Comparison of ENCODE assay signal across 28 mouse cellular contexts in genomic region chrX:7256022-7256421, GRCm38 (mm10).
DNase-seq lines count a peak whose midpoint lies in the region; ATAC-seq and TF ChIP-seq lines count a peak whose summit lies in the region.
"Had no signal": no experiment of that assay in that cellular context is flagged by ENCODE, and none has a peak within 500 bp of the region (broad histone marks: within the 10 kb centered on the region; RNA-seq: fewer than 3 reads in every experiment).

No protein-coding gene starts in this region.

- H3K79me2 ChIP-seq in myocyte (ENCODE audit: control insufficient read depth, insufficient read depth), result peaks cover 68% of the 10 kb centered on the region

- no peak for TF ChIP-seq EP300 in lung, postnatal 0 days (IDR thresholded peaks at IDR 0.05)

- TF ChIP-seq CTCF in lung, postnatal 0 days (IDR thresholded peaks at IDR 0.05), result no peak

- H3ac ChIP-seq in myocyte (ENCODE audit: control insufficient read depth, insufficient read length), result no peak overlapping the region

- no peak overlapping the region for H3K9ac ChIP-seq in heart, embryonic 12.5 days
- no peak overlapping the region for H3K9ac ChIP-seq in lung, postnatal 0 days (replicated peaks; ENCODE audit: low read depth)
- H3K9ac ChIP-seq: embryonic facial prominence, embryonic 12.5 days; hindbrain, embryonic 13.5 days; kidney, embryonic 15.5 days; limb, embryonic 12.5 days; liver, embryonic 15.5 days; midbrain, embryonic 12.5 days; neural tube, embryonic 13.5 days had no signal

- ATAC-seq in heart, embryonic 12.5 days (ENCODE audit: insufficient number of reproducible peaks, low FRiP score), result no peak
- peak; percentile 50; the same call in 1 of the 2 replicates for ATAC-seq in lung, postnatal 0 days

- TF ChIP-seq POLR2A in myocyte (IDR thresholded peaks at IDR 0.05; ENCODE audit: insufficient read length, low read depth), result no peak

- no peak overlapping the region for H3K4me2 ChIP-seq in heart, embryonic 12.5 days
- H3K4me2 ChIP-seq in lung, postnatal 0 days (replicated peaks; ENCODE audit: low read depth, low read length), result no peak overlapping the region
- H3K4me2 ChIP-seq in myocyte (ENCODE audit: low read depth), result peak overlapping the region; percentile 71
- H3K4me2 ChIP-seq: embryonic facial prominence, embryonic 12.5 days; hindbrain, embryonic 13.5 days; kidney, embryonic 15.5 days; limb, embryonic 12.5 days; liver, embryonic 15.5 days; midbrain, embryonic 12.5 days; neural tube, embryonic 13.5 days had no signal

- no peak overlapping the region for H3K4me3 ChIP-seq in heart, embryonic 12.5 days
- no peak overlapping the region for H3K4me3 ChIP-seq in lung, postnatal 0 days (ENCODE audit: low read depth, low read length)
- no peak overlapping the region for H3K4me3 ChIP-seq in myocyte
- H3K4me3 ChIP-seq: embryonic facial prominence, embryonic 12.5 days; erythroblast, embryonic 14.5 days; hindbrain, embryonic 13.5 days; kidney, embryonic 15.5 days; left cerebral cortex, adult 2 months; limb, embryonic 12.5 days; liver, embryonic 15.5 days; megakaryocyte, embryonic 14.5 days; midbrain, embryonic 12.5 days; neural tube, embryonic 13.5 days had no signal

- DNase-seq in heart, adult 9 months (ENCODE audit: low spot score in 2 of 2), result no peak
- peak; percentile 50 for DNase-seq in lung, postnatal 0 days (ENCODE audit: low spot score)
- DNase-seq in lung, postnatal 25 days (ENCODE audit: low spot score), result no peak
- DNase-seq in Muller cell, postnatal 12 days (ENCODE audit: inconsistent ontology term), result peak; percentile 41
- DNase-seq in gastrocnemius, postnatal 25 days, result no peak
- DNase-seq: adrenal gland, postnatal 25 days; cerebellum, adult 2 months; cerebellum, postnatal 25 days; gastrocnemius, postnatal 36 days; heart, adult 18-20 months; heart, postnatal 4 days; kidney, adult 11 months; kidney, postnatal 25 days; thymus, adult 2 months; thymus, postnatal 36 days had no signal

- H3K9me3 ChIP-seq in heart, embryonic 12.5 days (replicated peaks), result no peaks in the 10 kb centered on the region
- no peaks in the 10 kb centered on the region for H3K9me3 ChIP-seq in lung, postnatal 0 days (ENCODE audit: low read length)
- H3K9me3 ChIP-seq: embryonic facial prominence, embryonic 12.5 days; hindbrain, embryonic 13.5 days; kidney, embryonic 15.5 days; limb, embryonic 12.5 days; liver, embryonic 15.5 days; megakaryocyte, embryonic 14.5 days; midbrain, embryonic 12.5 days; neural tube, embryonic 13.5 days had no signal

- H3K27ac ChIP-seq in heart, embryonic 12.5 days (ENCODE audit: poor library complexity, severe bottlenecking), result 0 out of 2 replicates have a peak overlapping the region, but pooled peaks have one; percentile 16
- no peak overlapping the region for H3K27ac ChIP-seq in lung, postnatal 0 days (ENCODE audit: low read length)
- H3K27ac ChIP-seq: embryonic facial prominence, embryonic 12.5 days; hindbrain, embryonic 13.5 days; kidney, embryonic 15.5 days; left cerebral cortex, adult 2 months; limb, embryonic 12.5 days; liver, embryonic 15.5 days; midbrain, embryonic 12.5 days; neural tube, embryonic 13.5 days had no signal

- H3K36me3 ChIP-seq in heart, embryonic 12.5 days, result no peaks in the 10 kb centered on the region
- H3K36me3 ChIP-seq in lung, postnatal 0 days (ENCODE audit: insufficient read depth, low read length), result no peaks in the 10 kb centered on the region
- H3K36me3 ChIP-seq in myocyte (ENCODE audit: control insufficient read depth, insufficient read depth), result no peaks in the 10 kb centered on the region
- H3K36me3 ChIP-seq: embryonic facial prominence, embryonic 12.5 days; hindbrain, embryonic 13.5 days; kidney, embryonic 15.5 days; limb, embryonic 12.5 days; liver, embryonic 15.5 days; midbrain, embryonic 12.5 days; neural tube, embryonic 13.5 days had no signal

- H3K27me3 ChIP-seq in heart, embryonic 12.5 days (replicated peaks), result no peaks in the 10 kb centered on the region
- no peaks in the 10 kb centered on the region for H3K27me3 ChIP-seq in lung, postnatal 0 days (replicated peaks; ENCODE audit: insufficient read depth, low read length)
- H3K27me3 ChIP-seq in myocyte (ENCODE audit: control insufficient read depth, insufficient read depth, insufficient read length), result no peaks in the 10 kb centered on the region
- H3K27me3 ChIP-seq: CH12.LX; embryonic facial prominence, embryonic 12.5 days; hindbrain, embryonic 13.5 days; kidney, embryonic 15.5 days; limb, embryonic 12.5 days; liver, embryonic 15.5 days; midbrain, embryonic 12.5 days; neural tube, embryonic 13.5 days had no signal

- H3K4me1 ChIP-seq in heart, embryonic 12.5 days (replicated peaks), result peaks cover 5% of the 10 kb centered on the region; the same call in 1 of the 2 replicates
- no peaks in the 10 kb centered on the region for H3K4me1 ChIP-seq in lung, postnatal 0 days (ENCODE audit: insufficient read depth, low read depth, low read length)
- H3K4me1 ChIP-seq: hindbrain, embryonic 13.5 days; kidney, embryonic 15.5 days; liver, embryonic 15.5 days; megakaryocyte, embryonic 14.5 days; midbrain, embryonic 12.5 days; neural tube, embryonic 13.5 days had no signal

- WGBS in heart, embryonic 12.5 days, result 49% methylated on average over 3 of the region's 3 CpGs
- 43% methylated on average over 3 of the region's 3 CpGs for WGBS in lung, postnatal 0 days

TF ChIP-seq in myocyte, 11 proteins besides CTCF, POLR2A, EP300 and RAD21:
- TF ChIP-seq CEBPB (IDR thresholded peaks at IDR 0.05; ENCODE audit: insufficient read depth, poor library complexity, severe bottlenecking) (no peak), POLR2AphosphoS2 (IDR thresholded peaks at IDR 0.05; ENCODE audit: insufficient read length, low read depth) (no peak), MYOG (IDR thresholded peaks at IDR 0.05; ENCODE audit: control insufficient read depth in 1 of 3, insufficient read depth in 1 of 3, insufficient read length in 2 of 3, low read depth in 2 of 3) (no peak), REST (IDR thresholded peaks at IDR 0.05; ENCODE audit: insufficient read depth, insufficient read length) (no peak), TCF12 (IDR thresholded peaks at IDR 0.05; ENCODE audit: insufficient read depth, poor library complexity, severe bottlenecking) (no peak)

Comparison
In these comparisons a context has a peak if more than half of its experiments do, and no peak if none do; other contexts are left out.
1. DNase-seq: peak in lung, postnatal 0 days (single experiment) and Muller cell, postnatal 12 days (single experiment); none in heart, adult 9 months (0 of 2), lung, postnatal 25 days (single experiment) and gastrocnemius, postnatal 25 days (single experiment).